Mouse (Mus musculus) stomach, embryonic 14.5 days (tissue): ENCODE results near the gene Clk2. TPM values are rescaled to one million over a fixed set of nuclear protein-coding genes. Genes with fewer than 3 reads are reported as not detected.

ENCODE experiments used
- ATAC-seq: fragments of 200-750 bp; cut with Nextera tagmentation; 2 replicates; pipeline ENCODE4 v1.8.0; 2017; ENCODE audit warnings: low read depth, moderate TSS enrichment; ENCODE audit not compliant: insufficient number of reproducible peaks, insufficient read depth, low FRiP score
- H3K27ac ChIP-seq: fragments of 300-500 bp; sonication (generic); 2 replicates; pipeline ENCODE4 v1.5.1; 2014; ENCODE audit warnings: mild to moderate bottlenecking, low read length, moderate library complexity, mixed read lengths
- H3K27me3 ChIP-seq: fragments of 300-500 bp; sonication (generic); 2 replicates; pipeline ENCODE4 v1.6.1; 2014; ENCODE audit warnings: low read length, control low read depth, mixed read lengths; ENCODE audit not compliant: control insufficient read depth, insufficient read depth
- H3K36me3 ChIP-seq: fragments of 300-500 bp; sonication (generic); 2 replicates; pipeline ENCODE4 v1.6.1; 2014; ENCODE audit warnings: mild to moderate bottlenecking, control low read depth, low read length, moderate library complexity, mixed read lengths; ENCODE audit not compliant: control insufficient read depth, insufficient read depth
- H3K4me1 ChIP-seq: fragments of 300-500 bp; sonication (generic); 2 replicates; pipeline ENCODE4 v1.6.1; 2014; ENCODE audit warnings: low read length, control low read depth, mixed read lengths; ENCODE audit not compliant: control insufficient read depth, insufficient read depth
- H3K4me2 ChIP-seq: fragments of 300-500 bp; sonication (generic); replicated peaks from 2 replicates; pipeline ENCODE4 v1.6.1; 2014; ENCODE audit warnings: low read depth, low read length, control low read depth
- H3K4me3 ChIP-seq: fragments of 300-500 bp; sonication (generic); 2 replicates; pipeline ENCODE4 v1.5.1; 2014; ENCODE audit warnings: low read depth, low read length, control low read depth
- H3K9ac ChIP-seq: fragments of 300-500 bp; sonication (generic); replicated peaks from 2 replicates; pipeline ENCODE4 v1.6.1; 2014; ENCODE audit warnings: low read depth, mild to moderate bottlenecking, control low read depth, low read length, moderate library complexity, mixed read lengths
- H3K9me3 ChIP-seq: fragments of 300-500 bp; sonication (generic); 2 replicates; pipeline ENCODE4 v1.6.1; 2016; ENCODE audit warnings: low read depth, low read length, control low read depth; ENCODE audit not compliant: control insufficient read depth
- WGBS: fragments of 180-500 bp; shearing (Covaris S2); extraction: QIAGEN DNeasy Blood & Tissue Kit; methylation state at CpG from one replicate; pipeline ENCODE4 v1.1.7; 2014; 5-methylcytosine and 5-hydroxymethylcytosine counted together
- polyA plus RNA-seq: library from polyadenylated mRNA; unstranded; fragments of >200 nt; fragmentation: Nextera tagmentation; extraction: Ambion mirVana; gene quantifications from 2 replicates; pipeline ENCODE4 v1.2.1, GENCODE M21; 2014

The Clk2 gene
- polyA plus RNA-seq, 1 experiment from 2014 or later = 35.1 TPM

DNA sequence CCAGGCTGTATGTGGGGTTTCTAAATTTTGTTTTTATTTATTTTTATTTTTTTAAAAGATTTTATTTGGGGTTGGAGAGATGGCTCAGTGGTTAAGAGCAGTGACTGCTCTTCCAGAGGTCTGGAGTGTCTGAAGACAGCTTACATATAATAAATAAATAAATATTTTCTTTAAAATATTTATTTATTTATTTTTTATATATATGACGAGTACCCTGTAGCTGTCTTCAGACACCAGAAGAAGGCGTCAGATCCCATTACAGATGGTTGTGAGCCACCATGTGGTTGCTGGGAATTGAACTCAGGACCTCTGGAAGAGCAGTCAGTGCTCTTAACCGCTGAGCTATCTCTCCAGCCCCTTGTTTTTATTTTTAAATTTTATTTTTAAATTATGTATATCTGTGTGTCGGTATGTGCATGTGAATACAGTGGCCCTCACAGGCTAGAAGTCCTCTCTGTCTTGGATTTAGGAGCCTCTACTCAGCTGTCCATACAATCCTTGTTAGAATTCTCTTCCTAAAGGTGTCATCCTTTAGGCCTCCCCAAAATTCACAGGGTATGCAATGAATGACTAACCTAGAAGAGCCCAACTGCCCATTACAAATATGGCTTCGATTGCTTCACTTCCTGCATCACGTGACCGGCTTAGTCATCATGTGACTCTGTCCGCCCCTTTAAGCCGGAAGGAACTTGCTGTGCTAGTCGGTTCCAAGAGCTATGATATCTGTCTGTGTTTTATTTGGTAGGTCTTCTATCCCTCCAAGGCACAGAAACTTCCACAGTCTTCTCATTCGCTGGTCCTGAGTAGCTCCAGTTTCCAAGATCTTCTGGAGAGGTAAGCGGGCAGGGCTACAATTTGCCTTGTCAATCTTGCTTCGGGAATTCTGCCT is 37.9 kb downstream of the Clk2 start, which contains the start of gene Gba:
TSS of gene Gba (plus strand) at position 676 of the 889 bp plus-strand sequence.
- WGBS = 25% methylated on average over 13 of the region's 13 CpGs
- Histone ChIP-seq H3K27ac (no peak within 1 kb of the TSS), H3K36me3 (peaks cover 7% of the 10 kb centered on the region; the same call in 1 of the 2 replicates), H3K4me3 (peak within 1 kb of the TSS; percentile 47), H3K9me3 (no peaks in the 10 kb centered on the region), H3K9ac (0 out of 2 replicates have a peak within 1 kb of the TSS, but pooled peaks have one; percentile 22), H3K4me2 (peak within 1 kb of the TSS; percentile 65), H3K27me3 (no peaks in the 10 kb centered on the region), H3K4me1 (no peaks in the 10 kb centered on the region)
- ATAC-seq = peak; percentile 81; the same call in 1 of the 2 replicates

DNA sequence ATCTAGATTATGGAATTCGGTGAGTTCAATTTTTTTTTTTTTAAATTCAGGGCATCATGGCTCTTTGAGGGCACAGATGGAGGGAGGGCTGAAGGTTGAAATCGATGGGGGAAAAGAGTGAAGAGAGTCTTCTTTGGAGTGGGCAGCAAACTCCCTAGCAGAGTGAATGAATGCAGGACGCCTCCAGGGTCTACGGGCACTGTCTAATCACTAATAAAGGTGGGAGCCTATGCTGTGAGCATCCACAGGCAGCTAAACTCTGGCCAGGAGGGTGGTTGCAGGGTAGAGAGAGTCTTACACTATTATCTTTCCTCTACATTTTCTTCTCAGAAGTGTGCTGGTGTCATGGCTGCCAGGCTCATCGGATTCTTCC is 38.5 kb downstream of the Clk2 start:
- Histone ChIP-seq H3K27ac (no peak overlapping the region), H3K9me3 (no peaks in the 10 kb centered on the region), H3K27me3 (no peaks in the 10 kb centered on the region), H3K4me3 (peak overlapping the region; percentile 47), H3K36me3 (peaks cover 11% of the 10 kb centered on the region), H3K9ac (0 out of 2 replicates have a peak overlapping the region, but pooled peaks have one; percentile 22), H3K4me1 (no peaks in the 10 kb centered on the region), H3K4me2 (peak overlapping the region; percentile 65)
- ATAC-seq = peak; percentile 33; the same call in 1 of the 2 replicates
- WGBS = 38% methylated on average over 5 of the region's 5 CpGs

DNA sequence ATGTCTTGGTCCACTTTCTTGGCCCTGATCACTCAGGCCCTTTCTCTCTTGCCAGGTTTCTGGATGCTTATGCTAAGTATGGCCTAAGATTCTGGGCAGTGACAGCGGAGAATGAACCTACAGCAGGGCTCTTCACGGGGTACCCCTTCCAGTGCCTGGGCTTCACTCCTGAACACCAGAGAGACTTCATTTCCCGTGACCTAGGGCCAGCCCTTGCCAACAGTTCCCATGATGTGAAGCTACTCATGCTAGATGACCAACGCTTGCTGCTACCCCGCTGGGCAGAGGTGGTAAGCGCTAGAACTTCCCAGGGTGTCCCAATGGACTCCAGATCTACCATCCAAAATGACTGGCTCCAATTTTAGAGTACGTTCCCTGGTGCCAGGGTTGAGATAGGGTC is 41.5 kb downstream of the Clk2 start:
- Histone ChIP-seq H3K4me2 (no peak overlapping the region), H3K9ac (no peak overlapping the region), H3K27ac (no peak overlapping the region), H3K4me1 (no peaks in the 10 kb centered on the region), H3K9me3 (no peaks in the 10 kb centered on the region), H3K27me3 (no peaks in the 10 kb centered on the region), H3K4me3 (no peak overlapping the region), H3K36me3 (peaks cover 34% of the 10 kb centered on the region)
- 90% methylated on average over 7 of the region's 7 CpGs for WGBS
- ATAC-seq = no peak

DNA sequence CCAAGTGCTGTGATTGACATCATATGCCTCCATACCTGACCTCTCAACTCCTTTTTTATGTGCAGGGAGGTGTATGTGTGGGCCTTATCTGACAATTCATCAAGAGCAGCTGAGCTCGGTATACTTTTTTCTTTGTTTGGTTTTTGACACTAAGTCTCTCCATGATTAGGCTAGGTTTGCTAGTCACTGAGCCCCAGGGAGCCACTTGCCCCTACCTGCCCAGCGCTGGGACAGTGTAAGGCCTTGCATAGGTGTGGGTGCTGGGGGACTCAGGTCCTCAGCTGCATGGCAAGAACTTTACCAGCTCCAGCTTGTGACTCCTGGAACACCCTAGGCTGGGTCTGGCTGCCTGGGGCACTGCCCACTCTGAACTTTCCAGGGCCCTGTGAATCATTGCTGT is 42.1 kb downstream of the Clk2 start:
- Histone ChIP-seq H3K4me3 (no peak overlapping the region), H3K27me3 (no peaks in the 10 kb centered on the region), H3K4me2 (no peak overlapping the region), H3K36me3 (peaks cover 34% of the 10 kb centered on the region), H3K9me3 (no peaks in the 10 kb centered on the region), H3K9ac (no peak overlapping the region), H3K4me1 (no peaks in the 10 kb centered on the region), H3K27ac (no peak overlapping the region)
- WGBS = 80% methylated on average over 2 of the region's 2 CpGs
- ATAC-seq = no peak

DNA sequence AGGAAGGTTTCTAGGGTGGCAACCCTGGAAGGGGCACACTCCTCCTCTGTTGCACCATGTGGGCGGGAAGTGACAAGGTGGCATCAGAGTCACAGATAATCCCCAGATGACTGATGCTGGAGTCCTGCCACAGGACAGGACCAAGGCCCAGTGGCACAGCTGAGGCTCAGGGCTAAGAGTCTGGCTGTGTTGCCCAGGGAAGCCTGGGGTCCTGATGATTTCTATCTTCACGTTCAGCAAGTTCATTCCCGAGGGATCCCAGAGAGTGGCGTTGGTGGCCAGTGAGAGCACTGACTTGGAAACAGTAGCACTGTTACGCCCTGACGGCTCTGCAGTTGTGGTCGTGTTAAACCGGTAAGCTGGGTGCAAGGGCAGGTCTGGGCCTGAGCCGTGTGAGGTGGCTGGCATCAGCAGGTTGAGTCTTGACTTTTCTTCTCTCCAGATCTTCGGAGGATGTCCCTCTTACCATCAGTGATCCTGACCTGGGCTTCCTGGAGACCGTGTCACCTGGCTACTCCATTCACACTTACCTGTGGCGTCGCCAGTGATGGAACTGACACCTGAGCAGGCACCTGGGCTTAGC is 43.6 kb downstream of the Clk2 start:
- H3K4me3 ChIP-seq = no peak overlapping the region
- no peak overlapping the region for H3K4me2 ChIP-seq
- ATAC-seq = no peak

DNA sequence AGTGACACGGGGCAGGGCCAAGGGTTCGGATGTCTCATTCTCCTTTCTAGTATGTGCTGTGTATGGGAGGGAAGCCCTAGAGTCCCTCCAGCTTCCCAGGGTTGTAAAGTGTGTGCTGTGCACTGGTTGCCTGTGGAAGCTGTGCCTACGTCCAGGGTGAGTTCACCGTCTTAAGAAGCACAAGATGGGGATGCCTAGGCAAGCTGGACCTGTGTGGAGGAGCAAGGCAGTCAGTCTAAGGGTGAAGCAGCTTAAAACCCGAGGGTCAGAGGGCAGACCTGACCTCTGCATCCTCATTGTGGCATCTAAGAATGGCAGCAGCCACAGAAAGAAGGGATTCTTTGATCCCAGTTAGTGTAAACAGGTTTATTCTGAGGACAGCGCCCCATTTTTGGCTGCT is 44.1 kb downstream of the Clk2 start:
- H3K4me1 ChIP-seq = peaks cover 5% of the 10 kb centered on the region
- H3K9ac ChIP-seq = no peak overlapping the region
- no peak overlapping the region for H3K4me3 ChIP-seq
- peaks cover 34% of the 10 kb centered on the region for H3K36me3 ChIP-seq
- H3K4me2 ChIP-seq = no peak overlapping the region
- WGBS = 88% methylated on average over 6 of the region's 6 CpGs
- no peak for ATAC-seq
- no peak overlapping the region for H3K27ac ChIP-seq
- no peaks in the 10 kb centered on the region for H3K27me3 ChIP-seq
- H3K9me3 ChIP-seq = no peaks in the 10 kb centered on the region

More for the DNA sequence above, 43.6 kb downstream of the Clk2 start:
- Histone ChIP-seq H3K9ac (no peak overlapping the region), H3K27ac (no peak overlapping the region), H3K9me3 (no peaks in the 10 kb centered on the region), H3K4me1 (peaks cover 5% of the 10 kb centered on the region), H3K27me3 (no peaks in the 10 kb centered on the region), H3K36me3 (peaks cover 34% of the 10 kb centered on the region)
- WGBS = 86% methylated on average over 13 of the region's 13 CpGs

DNA sequence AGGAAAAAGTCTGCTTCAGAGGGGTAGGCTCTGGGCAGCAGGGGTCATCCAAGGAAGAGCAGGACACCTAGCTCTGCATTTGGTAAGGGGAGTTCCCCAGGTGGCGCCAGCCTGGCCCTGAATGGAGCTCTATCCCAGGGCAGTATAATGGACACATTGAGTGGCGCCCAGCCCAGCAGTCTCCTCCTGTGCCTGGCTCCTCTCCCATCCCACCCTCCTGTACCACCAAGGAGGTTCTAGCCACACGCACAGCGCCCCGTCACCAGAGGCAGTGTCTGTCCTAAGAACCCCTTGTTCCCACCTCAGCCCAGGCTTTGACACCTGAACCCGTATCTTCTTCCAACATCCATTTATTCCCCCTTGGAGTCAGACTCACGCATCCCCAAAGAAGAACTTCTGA is 45.1 kb downstream of the Clk2 start:
- Histone ChIP-seq H3K4me3 (no peak overlapping the region), H3K4me2 (no peak overlapping the region), H3K4me1 (peaks cover 6% of the 10 kb centered on the region), H3K9ac (no peak overlapping the region), H3K27ac (no peak overlapping the region), H3K9me3 (no peaks in the 10 kb centered on the region), H3K27me3 (no peaks in the 10 kb centered on the region), H3K36me3 (peaks cover 31% of the 10 kb centered on the region)
- 90% methylated on average over 7 of the region's 7 CpGs for WGBS
- no peak for ATAC-seq

DNA sequence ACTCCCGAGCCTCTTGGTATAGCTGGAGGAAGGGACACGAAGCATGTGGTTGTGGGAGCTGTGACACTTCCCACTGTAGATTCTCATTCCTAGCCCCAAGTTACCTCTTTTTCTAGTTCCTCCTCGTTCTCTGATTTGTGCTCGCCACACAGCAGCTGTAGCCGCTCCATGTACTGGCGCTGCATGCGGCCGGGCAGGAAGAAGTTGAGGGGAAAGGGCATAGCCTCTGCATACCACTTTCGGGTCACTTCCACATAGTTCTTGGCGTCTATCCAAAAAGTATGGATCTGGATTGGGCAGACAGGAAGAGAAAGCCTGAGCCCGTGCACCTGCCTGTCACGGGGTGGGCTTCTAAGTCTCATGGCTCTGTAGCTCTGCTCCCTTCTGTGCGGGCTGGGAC is 45.6 kb downstream of the Clk2 start:
- ATAC-seq = no peak
- Histone ChIP-seq H3K9ac (no peak overlapping the region), H3K4me1 (peaks cover 8% of the 10 kb centered on the region), H3K27ac (no peak overlapping the region), H3K4me3 (no peak overlapping the region), H3K36me3 (peaks cover 31% of the 10 kb centered on the region), H3K27me3 (no peaks in the 10 kb centered on the region), H3K4me2 (no peak overlapping the region), H3K9me3 (no peaks in the 10 kb centered on the region)
- 69% methylated on average over 13 of the region's 13 CpGs for WGBS
